In genomic region chr3:108977340-108978030, GRCm38 (mm10) we compare ENCODE assay signal across 11 mouse cellular contexts. TPM values are rescaled to one million over a fixed set of nuclear protein-coding genes. Genes with fewer than 3 reads are reported as not detected.
A peak's percentile ranks its signal among the peaks of the same experiment; 100 is the strongest.
DNase-seq lines count a peak whose midpoint lies in the region; ATAC-seq and TF ChIP-seq lines count a peak whose summit lies in the region.
"Had no signal": no experiment of that assay in that cellular context is flagged by ENCODE, and none has a peak within 500 bp of the region (broad histone marks: within the 10 kb centered on the region; RNA-seq: fewer than 3 reads in every experiment).

No protein-coding gene starts in this region.

- no peaks in the 10 kb centered on the region for H3K9me3 ChIP-seq in ES-E14 (ENCODE audit: control insufficient read depth, insufficient read depth, low read depth, low read length)
- H3K9me3 ChIP-seq in hindbrain, embryonic 12.5 days (replicated peaks), result no peaks in the 10 kb centered on the region
- H3K9me3 ChIP-seq: heart, embryonic 15.5 days had no signal

- H3K4me3 ChIP-seq in layer of hippocampus, adult 2 months, result no peak overlapping the region
- H3K4me3 ChIP-seq in ES-E14 (ENCODE audit: insufficient read depth in 1 of 2, low read depth in 1 of 2, low read length in 2 of 2, poor library complexity in 1 of 2, severe bottlenecking in 1 of 2), result no peak overlapping the region
- H3K4me3 ChIP-seq in hindbrain, embryonic 12.5 days, result no peak overlapping the region
- H3K4me3 ChIP-seq: heart, embryonic 15.5 days had no signal

- peak; percentile 71 for TF ChIP-seq CTCF in layer of hippocampus, adult 2 months (conservative IDR thresholded peaks at IDR 0.05)

- in situ Hi-C loops in ES-E14 (cut with MboI; ENCODE audit: low sequenced_read_pairs in 2 of 2, unreplicated experiment in 2 of 2), result no loop called here

- 93% methylated on average over 13 of the region's 13 CpGs for WGBS in hindbrain, embryonic 12.5 days

- no peak overlapping the region for H3K9ac ChIP-seq in ES-E14 (ENCODE audit: insufficient read depth, low read depth, low read length, poor library complexity, severe bottlenecking)
- H3K9ac ChIP-seq in hindbrain, embryonic 12.5 days, result no peak overlapping the region
- H3K9ac ChIP-seq: heart, embryonic 15.5 days had no signal

- H3K4me1 ChIP-seq in ES-E14 (ENCODE audit: control insufficient read depth in 2 of 2, insufficient read depth in 2 of 2, low read length in 2 of 2, poor library complexity in 1 of 2), result no peaks in the 10 kb centered on the region; a peak in 1 of 4 replicates
- H3K4me1 ChIP-seq in hindbrain, embryonic 12.5 days, result no peaks in the 10 kb centered on the region
- H3K4me1 ChIP-seq: heart, embryonic 15.5 days had no signal

- no peaks in the 10 kb centered on the region for H3K27me3 ChIP-seq in hindbrain, embryonic 12.5 days
- H3K27me3 ChIP-seq: heart, embryonic 15.5 days had no signal

- no peak overlapping the region for H3K4me2 ChIP-seq in hindbrain, embryonic 12.5 days (replicated peaks)
- H3K4me2 ChIP-seq: heart, embryonic 15.5 days had no signal

- DNase-seq in layer of hippocampus, adult 2 months (ENCODE audit: low spot score in 2 of 2), result no peak
- no peak for DNase-seq in layer of hippocampus, adult 9-10 months (ENCODE audit: low spot score)
- peak; percentile 50 for DNase-seq in ES-E14 (ENCODE audit: low read depth, low spot score)
- DNase-seq in naive thymus-derived CD4-positive, alpha-beta T cell, adult 2 months (ENCODE audit: low read depth), result peak; percentile 64
- DNase-seq in adrenal gland, adult 8-10 months, result no peak

- ATAC-seq in common myeloid progenitor, adult 5-6 weeks (replicated peaks; ENCODE audit: low read depth, poor library complexity, severe bottlenecking), result peak; percentile 62
- no peak for ATAC-seq in hindbrain, embryonic 12.5 days (ENCODE audit: low FRiP score)

- no peaks in the 10 kb centered on the region; the same call in 1 of the 2 replicates for H3K36me3 ChIP-seq in ES-E14 (ENCODE audit: control insufficient read depth, insufficient read depth, low read length, poor library complexity, severe bottlenecking)
- H3K36me3 ChIP-seq in hindbrain, embryonic 12.5 days, result peaks cover 36% of the 10 kb centered on the region

- no peak overlapping the region for H3K27ac ChIP-seq in layer of hippocampus, adult 2 months
- H3K27ac ChIP-seq in ES-E14 (ENCODE audit: insufficient read depth, low read depth, low read length, poor library complexity, severe bottlenecking), result no peak overlapping the region
- no peak overlapping the region for H3K27ac ChIP-seq in hindbrain, embryonic 12.5 days
- H3K27ac ChIP-seq: heart, embryonic 15.5 days had no signal

TF ChIP-seq in ES-E14, 5 proteins besides CTCF, POLR2A, EP300 and RAD21:
- TF ChIP-seq MAFK (IDR thresholded peaks at IDR 0.05; ENCODE audit: insufficient read depth, low read depth, low read length) (peak; percentile 94), ZC3H11A (IDR thresholded peaks at IDR 0.05; ENCODE audit: borderline replicate concordance, low read depth, low read length) (no peak)
TF ChIP-seq in ES-E14: peak in this region for 1.

RNA-seq across cellular contexts. Expression of gene Gm9857, which starts 37.2 kb away (rescaled TPM):
- not detected for total RNA-seq in layer of hippocampus, adult 2 months (2021)
- 0.76 TPM in 1 of 2 replicates, not detected in the other for total RNA-seq in ES-E14 (2012; rRNA removed)
- not detected in 2 replicates for total RNA-seq in common myeloid progenitor, adult 5-6 weeks (2017)
- total RNA-seq in adrenal gland, adult 8-10 months (2022), result not detected
- polyA plus RNA-seq in hindbrain, embryonic 12.5 days (2016; fragmentation: Nextera tagmentation; extraction: Ambion mirVana), result not detected in 2 replicates
- total RNA-seq: adrenal gland, postnatal 36 days had no signal
- polyA plus RNA-seq: heart, embryonic 15.5 days; neural tube, embryonic 14.5 days; stomach, embryonic 14.5 days had no signal

RNA-seq across cellular contexts. Expression of gene Henmt1, which starts 37.8 kb away (rescaled TPM):
- total RNA-seq in layer of hippocampus, adult 2 months (2021), result 1 to 10 TPM; 1.9 to 3.1 TPM
- 0.53 and 1.7 TPM in 2 replicates for total RNA-seq in ES-E14 (2012; rRNA removed)
- not detected in 2 replicates for total RNA-seq in common myeloid progenitor, adult 5-6 weeks (2017)
- under 1 TPM in 1 of 4 experiments, not detected in 3; 0.17 TPM for total RNA-seq in adrenal gland, adult 8-10 months (2022)
- polyA plus RNA-seq in hindbrain, embryonic 12.5 days (2016; fragmentation: Nextera tagmentation; extraction: Ambion mirVana), result 0.99 and 1.4 TPM in 2 replicates
- total RNA-seq: adrenal gland, postnatal 36 days had no signal
- polyA plus RNA-seq: heart, embryonic 15.5 days had no signal

RNA-seq across cellular contexts. Expression of gene Fam102b, which starts 49.9 kb away (rescaled TPM):
- total RNA-seq in layer of hippocampus, adult 2 months (2021), result 10 to 100 TPM; 26.5 to 28.2 TPM
- 3.3 and 7.5 TPM in 2 replicates for total RNA-seq in ES-E14 (2012; rRNA removed)
- total RNA-seq in common myeloid progenitor, adult 5-6 weeks (2017), result 18.9 and 21.0 TPM in 2 replicates
- 1 to 10 TPM; 5.1 to 9.5 (median 6.9) TPM for total RNA-seq in adrenal gland, adult 8-10 months (2022)
- 17.1 and 20.6 TPM in 2 replicates for polyA plus RNA-seq in hindbrain, embryonic 12.5 days (2016; fragmentation: Nextera tagmentation; extraction: Ambion mirVana)

Comparison
In these comparisons a context has a peak if more than half of its experiments do, and no peak if none do; other contexts are left out.
1. DNase-seq: peak in ES-E14 (single experiment) and naive thymus-derived CD4-positive, alpha-beta T cell, adult 2 months (single experiment); none in layer of hippocampus, adult 2 months (0 of 2), layer of hippocampus, adult 9-10 months (single experiment) and adrenal gland, adult 8-10 months (single experiment).